Mouse (Mus musculus) liver, adult (tissue): ENCODE results near the gene Gpr85.

Experiments used
- GATA4 ChIP-seq: IDR thresholded peaks from 2 replicates; pipeline ENCODE4 v1.6.1; 2014; ENCODE audit warnings: mild to moderate bottlenecking, low read length; ENCODE audit not compliant: insufficient replicate concordance

Gpr85 gene

GRCm38 (mm10) chr6:13839345-13840054 lies at the start of gene Gpr85:
Gene Gpr85 (minus strand): TSS chr6:13839942.
- TF ChIP-seq GATA4 = no peak

- TF ChIP-seq GATA4 = no peak
Measured at GRCm38 (mm10) chr6:13884877-13885592, 45.3 kb upstream of the Gpr85 start.

DNA sequence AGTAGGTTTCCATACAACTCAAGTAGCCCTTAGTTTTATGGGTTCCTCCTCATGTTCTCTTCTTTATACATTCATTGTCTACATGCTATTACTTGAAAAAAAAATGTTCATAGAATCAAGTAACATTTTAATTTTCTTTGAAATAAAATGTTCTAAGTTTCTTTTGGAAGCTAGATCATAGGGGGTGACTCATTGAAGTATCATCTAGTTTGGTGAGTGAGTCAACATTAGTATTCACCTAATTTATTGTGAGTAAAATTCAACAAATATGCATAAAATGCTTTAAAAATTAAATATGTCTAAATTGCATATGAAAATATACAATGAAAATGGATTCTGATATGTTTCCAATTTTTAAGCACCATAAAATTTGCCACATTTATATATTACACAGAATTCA lies 43.2 kb upstream of the Gpr85 start:
- no peak for TF ChIP-seq GATA4

- TF ChIP-seq GATA4 = no peak
Measured at GRCm38 (mm10) chr6:13873959-13874358, 34.2 kb upstream of the Gpr85 start.

GRCm38 (mm10) chr6:13872076-13872475 lies 32.3 kb upstream of the Gpr85 start:
- TF ChIP-seq GATA4 = no peak

- TF ChIP-seq GATA4 = no peak
Measured at GRCm38 (mm10) chr6:13871625-13871958, 31.9 kb upstream of the Gpr85 start.

DNA sequence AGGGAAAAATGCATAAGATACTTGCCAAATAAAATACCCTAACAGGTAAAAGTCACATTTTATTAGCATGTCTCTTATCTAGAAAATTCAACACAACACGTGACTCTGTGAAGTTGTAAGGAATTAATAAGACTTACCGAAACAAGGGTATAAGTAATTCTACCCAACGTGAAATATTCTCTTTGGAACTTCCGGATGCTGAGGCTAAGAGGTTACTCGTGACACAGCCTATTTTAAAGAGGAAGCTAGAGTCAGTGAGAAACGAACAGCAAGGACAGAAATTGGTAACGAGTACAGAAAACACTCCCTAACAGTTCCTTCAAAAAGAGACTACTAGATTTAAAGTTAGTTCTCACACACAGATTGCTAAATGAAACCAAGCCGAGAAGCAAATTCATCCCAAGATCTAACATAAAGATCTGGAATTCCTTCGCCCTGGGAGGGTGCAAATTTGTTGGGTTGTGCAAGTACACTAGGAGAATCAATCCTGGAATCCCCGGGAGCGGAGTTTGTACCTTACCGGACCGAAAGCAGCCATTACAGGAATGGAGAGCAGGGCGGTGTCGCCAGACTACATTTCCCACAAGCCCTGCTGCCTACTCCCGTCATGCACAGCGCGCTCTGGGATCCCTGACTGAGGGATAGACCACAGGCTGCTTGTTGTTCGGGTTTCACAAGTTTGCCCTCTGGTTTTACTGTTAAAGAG lies 31.3 kb upstream of the Gpr85 start, which contains the start of gene 2610001J05Rik:
TSS of gene 2610001J05Rik (minus strand) at position 600 of the 706 bp plus-strand sequence.
- peak; percentile 29; the same call in 1 of the 2 replicates for TF ChIP-seq GATA4

DNA sequence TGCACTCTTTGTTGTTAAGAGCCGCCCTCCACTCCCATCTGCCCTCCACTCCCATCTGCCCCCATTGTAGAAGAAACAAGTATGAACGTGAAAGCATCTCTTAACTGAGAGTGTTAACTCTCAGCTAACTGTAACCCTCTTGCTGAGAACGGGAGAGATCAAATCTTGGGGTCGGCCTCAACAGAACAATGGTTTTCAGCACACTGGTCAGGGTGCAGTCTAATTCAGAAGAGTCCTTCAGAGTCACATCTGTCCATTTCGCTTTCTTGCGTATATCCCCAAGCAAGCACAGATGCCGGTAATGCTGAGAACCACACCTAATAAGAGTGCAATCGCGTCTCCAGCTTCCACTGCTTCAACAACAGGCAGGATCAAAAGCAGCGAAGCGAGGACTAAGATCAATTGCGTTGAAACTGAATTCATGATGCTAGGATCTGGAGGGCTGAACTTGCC lies 30.6 kb upstream of the Gpr85 start:
- TF ChIP-seq GATA4 = no peak

- TF ChIP-seq GATA4 = no peak
Measured at GRCm38 (mm10) chr6:13860596-13860995, 20.9 kb upstream of the Gpr85 start.

- no peak for TF ChIP-seq GATA4
Measured at GRCm38 (mm10) chr6:13859877-13860585, 20.3 kb upstream of the Gpr85 start.

DNA sequence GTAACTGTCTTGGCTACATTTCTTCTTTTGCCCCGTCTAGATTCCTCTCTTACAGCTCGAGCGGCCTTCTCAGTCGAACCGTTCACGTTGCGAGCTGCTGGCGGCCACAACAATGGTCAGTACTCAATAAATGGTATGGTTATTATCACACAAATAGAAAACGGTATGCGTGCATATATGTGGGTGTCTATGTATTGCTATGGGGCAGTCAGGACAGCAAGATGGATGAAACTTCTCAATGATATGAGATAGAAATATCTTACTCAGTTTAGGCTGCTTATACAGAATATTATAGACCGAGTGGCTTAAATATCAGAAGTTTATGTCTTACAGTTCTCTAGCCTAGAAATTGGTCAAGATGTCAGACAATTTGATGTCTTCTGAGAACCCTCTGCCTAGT lies 14.5 kb upstream of the Gpr85 start:
- TF ChIP-seq GATA4 = no peak

- TF ChIP-seq GATA4 = no peak
Measured at GRCm38 (mm10) chr6:13853244-13853643, 13.5 kb upstream of the Gpr85 start.

- TF ChIP-seq GATA4 = no peak
Measured at GRCm38 (mm10) chr6:13838677-13839344, 931 bp downstream of the Gpr85 start.

DNA sequence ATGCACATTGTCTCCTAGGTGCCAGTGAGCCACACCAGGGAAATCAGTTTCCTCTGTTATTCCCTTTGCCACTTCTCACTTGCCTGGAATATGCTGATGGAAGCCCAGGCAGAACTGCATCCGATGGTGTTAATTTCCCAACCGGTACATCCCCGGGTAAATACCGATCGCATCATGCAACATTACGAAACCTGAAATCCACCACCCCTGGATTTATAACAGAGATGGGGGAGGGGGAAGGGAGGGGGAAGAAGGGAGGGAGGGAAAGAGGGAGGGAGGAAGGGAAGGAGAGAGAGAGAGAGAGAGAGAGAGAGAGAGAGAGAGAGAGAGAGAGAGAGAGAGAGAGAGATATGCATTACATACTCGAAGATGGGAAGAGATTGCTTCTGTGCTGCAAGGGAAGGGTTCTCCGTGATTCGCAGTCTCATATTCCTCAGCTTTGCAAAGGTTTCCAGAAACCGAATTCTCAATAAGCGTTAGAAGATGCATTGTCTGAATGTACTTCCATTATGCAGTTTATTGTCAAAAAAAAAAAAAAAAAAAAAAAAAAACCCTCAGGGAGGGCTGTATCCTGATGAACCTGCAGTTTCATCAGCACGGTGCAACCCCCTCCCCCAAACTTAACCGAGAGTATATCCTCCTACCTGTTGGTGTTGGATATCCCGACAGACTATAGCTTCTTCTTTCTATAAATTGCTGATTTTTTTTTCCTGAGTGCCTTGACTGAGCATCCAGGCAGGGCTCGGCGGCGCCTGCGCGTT lies 1.6 kb downstream of the Gpr85 start:
- no peak for TF ChIP-seq GATA4
